Mouse (Mus musculus) embryonic fibroblast, embryonic 13.5 days (primary cell): ENCODE results near the gene Bcl7a.

Experiments
- CTCF ChIP-seq: IDR thresholded peaks from 2 replicates; pipeline ENCODE4 v1.5.1; 2011; ENCODE audit warnings: mild to moderate bottlenecking, control low read depth, low read length, moderate library complexity, borderline replicate concordance; ENCODE audit not compliant: insufficient read depth
- POLR2A ChIP-seq: IDR thresholded peaks from 2 replicates; pipeline ENCODE4 v1.6.1; 2011; ENCODE audit warnings: low read depth, mild to moderate bottlenecking, control low read depth, low read length, moderate library complexity

GRCm38 (mm10) chr5:123393786-123394302 is 50.2 kb downstream of the Bcl7a start:
- TF ChIP-seq CTCF (no peak), POLR2A (no peak)
